Mouse (Mus musculus): ENCODE data around the gene Clec4a1.

GRCm38 (mm10) chr6:122934845-122935244, 13.2 kb downstream of the Clec4a1 start:
- TF ChIP-seq CTCF (IDR thresholded peaks at IDR 0.05; ENCODE audit: low read depth) (no peak), EP300 (IDR thresholded peaks at IDR 0.05; ENCODE audit: low read depth) (no peak)
